Mouse (Mus musculus): Measurements from ENCODE around the gene Ccr9. TPM values are rescaled to one million over a fixed set of nuclear protein-coding genes. Genes with fewer than 3 reads are reported as not detected.
"Not testable (repeated sequence)": the region's sequence is repeated elsewhere in the genome, so short reads cannot be mapped to it uniquely, and the experiment has no call there.

Gene Ccr9
- polyA plus RNA-seq, 1 experiment: not detected

DNA sequence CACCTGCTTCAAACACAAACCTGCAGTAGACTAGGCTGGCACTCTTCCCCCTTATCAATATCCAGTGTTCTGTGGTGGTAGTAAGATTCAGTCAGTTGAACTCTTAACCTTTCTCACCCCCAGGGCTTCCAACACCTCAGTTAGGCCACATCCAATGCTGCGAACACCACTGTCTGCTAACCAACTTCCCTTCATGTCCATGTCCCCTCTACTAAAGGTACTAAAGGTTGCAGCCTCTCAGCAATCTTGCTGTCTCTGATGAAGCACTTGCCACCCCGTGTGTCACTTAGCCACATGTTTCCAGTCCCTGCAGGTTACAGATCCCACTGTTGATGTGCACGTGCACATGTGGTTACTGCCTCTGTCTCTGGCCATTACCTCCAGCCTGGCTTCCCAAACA, 85.5 kb downstream of the Ccr9 start:
- H3K27me3 ChIP-seq (ENCODE audit: control insufficient read depth, insufficient read depth, low read length, poor library complexity, severe bottlenecking): no peaks in the 10 kb centered on the region
- TF ChIP-seq CTCF (IDR thresholded peaks at IDR 0.05; ENCODE audit: low read depth, low read length) (no peak), POLR2A (IDR thresholded peaks at IDR 0.05; ENCODE audit: insufficient read depth, low read length) (no peak), EP300 (IDR thresholded peaks at IDR 0.05; ENCODE audit: insufficient read depth, low read depth, low read length) (no peak)
- H3K36me3 ChIP-seq (ENCODE audit: control insufficient read depth, insufficient read depth, low read length, poor library complexity, severe bottlenecking): no peaks in the 10 kb centered on the region
- no peaks in the 10 kb centered on the region for H3K9me3 ChIP-seq (replicated peaks; ENCODE audit: control insufficient read depth, insufficient read depth, low read length, poor library complexity, severe bottlenecking)
- H3K4me1 ChIP-seq (ENCODE audit: control insufficient read depth, insufficient read depth, low read length): no peaks in the 10 kb centered on the region
- H3K9ac ChIP-seq (ENCODE audit: low read depth, poor library complexity, severe bottlenecking): no peak overlapping the region
- H3K27ac ChIP-seq (ENCODE audit: insufficient read depth, low read length): no peak overlapping the region
- no peak overlapping the region for H3K4me3 ChIP-seq (ENCODE audit: low read depth, low read length)

- Histone ChIP-seq H3K4me1 (ENCODE audit: control insufficient read depth, insufficient read depth, low read length) (no peaks in the 10 kb centered on the region), H3K4me3 (ENCODE audit: low read depth, low read length) (no peak overlapping the region), H3K36me3 (ENCODE audit: control insufficient read depth, insufficient read depth, low read length, poor library complexity, severe bottlenecking) (no peaks in the 10 kb centered on the region), H3K9me3 (replicated peaks; ENCODE audit: control insufficient read depth, insufficient read depth, low read length, poor library complexity, severe bottlenecking) (no peaks in the 10 kb centered on the region), H3K9ac (ENCODE audit: low read depth, poor library complexity, severe bottlenecking) (no peak overlapping the region), H3K27me3 (ENCODE audit: control insufficient read depth, insufficient read depth, low read length, poor library complexity, severe bottlenecking) (no peaks in the 10 kb centered on the region), H3K27ac (ENCODE audit: insufficient read depth, low read length) (no peak overlapping the region)
- TF ChIP-seq POLR2A (IDR thresholded peaks at IDR 0.05; ENCODE audit: insufficient read depth, low read length): no peak
- no peak for TF ChIP-seq EP300 (IDR thresholded peaks at IDR 0.05; ENCODE audit: insufficient read depth, low read depth, low read length)
- TF ChIP-seq CTCF (IDR thresholded peaks at IDR 0.05; ENCODE audit: low read depth, low read length): no peak
Observed at GRCm38 (mm10) chr9:123766996-123767395, 88.8 kb downstream of the Ccr9 start.

- Histone ChIP-seq H3K27me3 (ENCODE audit: control insufficient read depth, insufficient read depth, low read length, poor library complexity, severe bottlenecking) (no peaks in the 10 kb centered on the region), H3K9me3 (replicated peaks; ENCODE audit: control insufficient read depth, insufficient read depth, low read length, poor library complexity, severe bottlenecking) (no peaks in the 10 kb centered on the region), H3K4me3 (ENCODE audit: low read depth, low read length) (no peak overlapping the region), H3K4me1 (ENCODE audit: control insufficient read depth, insufficient read depth, low read length) (no peaks in the 10 kb centered on the region), H3K9ac (ENCODE audit: low read depth, poor library complexity, severe bottlenecking) (no peak overlapping the region), H3K27ac (ENCODE audit: insufficient read depth, low read length) (no peak overlapping the region), H3K36me3 (ENCODE audit: control insufficient read depth, insufficient read depth, low read length, poor library complexity, severe bottlenecking) (no peaks in the 10 kb centered on the region)
- TF ChIP-seq CTCF (IDR thresholded peaks at IDR 0.05; ENCODE audit: low read depth, low read length): no peak
- TF ChIP-seq EP300 (IDR thresholded peaks at IDR 0.05; ENCODE audit: insufficient read depth, low read depth, low read length): no peak
- TF ChIP-seq POLR2A (IDR thresholded peaks at IDR 0.05; ENCODE audit: insufficient read depth, low read length): no peak
Observed at GRCm38 (mm10) chr9:123768443-123768842, 90.2 kb downstream of the Ccr9 start.

- no peaks in the 10 kb centered on the region for H3K27me3 ChIP-seq (ENCODE audit: control insufficient read depth, insufficient read depth, low read length, poor library complexity, severe bottlenecking)
- no peaks in the 10 kb centered on the region for H3K9me3 ChIP-seq (replicated peaks; ENCODE audit: control insufficient read depth, insufficient read depth, low read length, poor library complexity, severe bottlenecking)
- TF ChIP-seq EP300 (IDR thresholded peaks at IDR 0.05; ENCODE audit: insufficient read depth, low read depth, low read length) (no peak), POLR2A (IDR thresholded peaks at IDR 0.05; ENCODE audit: insufficient read depth, low read length) (no peak), CTCF (IDR thresholded peaks at IDR 0.05; ENCODE audit: low read depth, low read length) (no peak)
- H3K27ac ChIP-seq (ENCODE audit: insufficient read depth, low read length): no peak overlapping the region
- no peaks in the 10 kb centered on the region for H3K36me3 ChIP-seq (ENCODE audit: control insufficient read depth, insufficient read depth, low read length, poor library complexity, severe bottlenecking)
- no peak overlapping the region for H3K4me3 ChIP-seq (ENCODE audit: low read depth, low read length)
- H3K4me1 ChIP-seq (ENCODE audit: control insufficient read depth, insufficient read depth, low read length): no peaks in the 10 kb centered on the region
- no peak overlapping the region for H3K9ac ChIP-seq (ENCODE audit: low read depth, poor library complexity, severe bottlenecking)
Observed at GRCm38 (mm10) chr9:123769532-123769931, 91.3 kb downstream of the Ccr9 start.

DNA sequence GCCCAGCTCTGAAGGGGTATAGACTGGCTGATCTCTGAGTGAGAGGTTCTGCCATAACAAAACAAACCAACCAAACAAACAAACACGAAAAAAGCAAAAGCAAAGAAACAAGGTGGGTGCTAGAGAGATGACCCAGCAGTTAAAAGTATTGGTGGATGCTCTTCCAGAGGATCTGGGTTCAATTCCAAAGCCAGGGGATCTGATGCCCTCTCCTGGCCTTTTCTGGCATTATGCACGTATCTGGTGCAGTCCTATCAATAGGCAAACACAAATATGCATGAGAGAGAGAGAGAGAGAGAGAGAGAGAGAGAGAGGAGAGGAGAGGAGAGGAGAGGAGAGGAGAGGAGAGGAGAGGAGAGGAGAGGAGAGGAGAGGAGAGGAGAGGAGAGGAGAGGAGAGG, 95.1 kb downstream of the Ccr9 start:
- H3K27me3 ChIP-seq (ENCODE audit: control insufficient read depth, insufficient read depth, low read length, poor library complexity, severe bottlenecking); H3K4me1 ChIP-seq (ENCODE audit: control insufficient read depth, insufficient read depth, low read length); H3K4me3 ChIP-seq (ENCODE audit: low read depth, low read length); H3K9ac ChIP-seq (ENCODE audit: low read depth, poor library complexity, severe bottlenecking); H3K9me3 ChIP-seq (replicated peaks; ENCODE audit: control insufficient read depth, insufficient read depth, low read length, poor library complexity, severe bottlenecking); H3K27ac ChIP-seq (ENCODE audit: insufficient read depth, low read length); H3K36me3 ChIP-seq (ENCODE audit: control insufficient read depth, insufficient read depth, low read length, poor library complexity, severe bottlenecking): not testable (repeated sequence)

- Histone ChIP-seq H3K36me3 (ENCODE audit: control insufficient read depth, insufficient read depth, low read length, poor library complexity, severe bottlenecking) (no peaks in the 10 kb centered on the region; the same call in 1 of the 2 replicates), H3K27ac (ENCODE audit: insufficient read depth, low read length) (no peak overlapping the region)
- TF ChIP-seq POLR2A (IDR thresholded peaks at IDR 0.05; ENCODE audit: insufficient read depth, low read length) (no peak), EP300 (IDR thresholded peaks at IDR 0.05; ENCODE audit: insufficient read depth, low read depth, low read length) (no peak), CTCF (IDR thresholded peaks at IDR 0.05; ENCODE audit: low read depth, low read length) (no peak)
Observed at GRCm38 (mm10) chr9:123788855-123789529, 110.8 kb downstream of the Ccr9 start.

More at GRCm38 (mm10) chr9:123788855-123789529, 110.8 kb downstream of the Ccr9 start:
- H3K4me1 ChIP-seq (ENCODE audit: control insufficient read depth, insufficient read depth, low read length): no peaks in the 10 kb centered on the region
- peaks cover 5% of the 10 kb centered on the region; the same call in 1 of the 2 replicates for H3K9me3 ChIP-seq (replicated peaks; ENCODE audit: control insufficient read depth, insufficient read depth, low read length, poor library complexity, severe bottlenecking)
- no peak overlapping the region for H3K9ac ChIP-seq (ENCODE audit: low read depth, poor library complexity, severe bottlenecking)
- no peak overlapping the region for H3K4me3 ChIP-seq (ENCODE audit: low read depth, low read length)
- H3K27me3 ChIP-seq (ENCODE audit: control insufficient read depth, insufficient read depth, low read length, poor library complexity, severe bottlenecking): no peaks in the 10 kb centered on the region

All from ES-Bruce4 (cell line).